Mouse (Mus musculus) layer of hippocampus, adult 18-20 months (tissue): ENCODE measurements around the gene Krt10. TPM values are rescaled to one million over a fixed set of nuclear protein-coding genes. Genes with fewer than 3 reads are reported as not detected.
A peak's percentile ranks its signal among the peaks of the same experiment; 100 is the strongest.

ENCODE experiments used
- DNase-seq, 2 experiments: peaks; one replicate each; pipeline ENCODE4 v3.0.0; 2022; ENCODE audit warnings: low spot score in 2 of 2
- total RNA-seq, 2 experiments: library from RNA; stranded (reverse); gene quantifications; 2 replicates each; pipeline ENCODE4 v1.2.3; 2021

Krt10 gene
- total RNA-seq, 2 experiments from 2014 or later: 12.2 to 13.4 TPM

- no peak for DNase-seq
These were observed 14.4 kb downstream of the Krt10 start, which contains the start of gene Krt28 for GRCm38 (mm10) chr11:99374803-99375202. Gene Krt28, minus strand, starts transcription at chr11:99374903.

- DNase-seq: peak; percentile 44 to 77
These were observed 19.2 kb downstream of the Krt10 start for GRCm38 (mm10) chr11:99369853-99370451.

DNA sequence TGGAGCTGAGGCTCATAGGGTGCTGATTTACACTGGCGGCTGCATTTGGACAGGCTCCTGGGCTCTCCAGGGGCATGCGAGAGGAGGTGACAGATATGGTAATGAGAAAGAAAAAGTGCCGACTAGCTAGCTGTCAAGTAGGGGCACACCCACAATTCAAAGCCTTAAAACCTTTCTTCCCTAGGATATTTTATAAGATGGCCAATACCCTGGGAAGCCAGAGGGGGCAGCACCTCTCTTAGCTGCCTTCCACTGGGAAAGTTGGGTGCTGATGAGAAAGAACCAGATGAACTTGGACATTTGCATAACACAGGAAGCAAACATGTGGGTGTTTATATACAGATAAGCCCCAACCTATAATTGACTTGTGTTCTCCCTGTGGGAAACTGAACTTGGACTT, 19.9 kb downstream of the Krt10 start:
- DNase-seq: no peak

GRCm38 (mm10) chr11:99366791-99367190, 22.4 kb downstream of the Krt10 start:
- no peak for DNase-seq

DNA sequence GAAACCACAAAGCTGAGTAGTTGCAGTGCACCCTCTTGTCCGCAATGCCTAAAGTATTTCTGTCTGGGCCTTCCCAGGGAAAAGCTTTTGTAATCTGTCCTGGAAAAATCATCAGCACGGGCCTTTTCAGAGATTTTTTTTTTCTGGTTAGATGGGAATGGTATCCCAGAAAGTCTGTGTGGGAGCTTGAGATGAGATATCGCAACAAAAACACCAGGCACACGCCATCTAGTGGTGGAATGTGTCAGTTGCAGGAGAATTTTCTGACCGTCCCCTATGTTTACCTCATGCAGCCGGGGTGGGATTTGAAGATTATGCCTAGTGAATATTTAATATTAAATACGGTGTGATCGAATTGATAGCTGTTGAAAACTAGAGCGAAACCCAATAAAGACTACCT, 24.8 kb downstream of the Krt10 start:
- DNase-seq: peak; percentile 25 to 74

DNA sequence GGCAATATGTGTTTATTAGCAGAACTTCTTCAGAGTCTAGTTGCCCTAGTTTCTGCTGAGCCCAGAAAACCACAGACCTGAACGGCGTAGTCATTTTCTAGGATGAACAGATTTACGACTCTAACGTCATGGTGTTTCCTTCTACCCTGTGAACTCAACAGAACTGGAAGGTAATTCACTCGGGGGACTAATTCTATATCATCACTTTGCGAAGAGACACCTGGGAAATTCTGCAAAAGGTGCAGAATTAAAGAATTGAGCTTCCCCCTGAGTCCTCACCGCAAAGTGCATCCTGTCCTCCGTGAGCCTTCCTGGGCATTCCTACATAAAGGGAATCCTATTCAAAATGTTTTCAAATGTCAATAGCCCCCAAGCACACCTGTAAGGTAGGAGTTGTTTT, 27.7 kb downstream of the Krt10 start:
- DNase-seq: no peak

GRCm38 (mm10) chr11:99351004-99351403, 38.2 kb downstream of the Krt10 start, which contains the start of gene Krt27:
Gene Krt27, minus strand, starts transcription at chr11:99351104.
- no peak for DNase-seq

- DNase-seq: no peak
These were observed 49.8 kb downstream of the Krt10 start for GRCm38 (mm10) chr11:99339299-99339847.

GRCm38 (mm10) chr11:99337866-99338265, 51.3 kb downstream of the Krt10 start, which contains the start of gene Krt26:
Gene Krt26, minus strand, starts transcription at chr11:99337966.
- DNase-seq: no peak

Other genes starting within 250 kb of the Krt10 start
- not detected for gene Ccr7, start 234.3 kb downstream of the Krt10 start, total RNA-seq
- 10 to 100 TPM; 54.5 to 55.7 TPM for gene Smarce1, start 158.3 kb downstream of the Krt10 start, total RNA-seq
- 10 to 100 TPM; 22.1 to 24.5 TPM for gene Krt222, start 145.3 kb downstream of the Krt10 start, total RNA-seq
- not detected for gene Krt24, start 104.1 kb downstream of the Krt10 start, total RNA-seq
- not detected for gene Krt25, start 66.4 kb downstream of the Krt10 start, total RNA-seq
- gene Krt26, start 51.4 kb downstream of the Krt10 start, total RNA-seq: not detected
- gene Krt27, start 38.3 kb downstream of the Krt10 start, total RNA-seq: not detected
- under 1 TPM; 0.20 to 0.25 TPM for gene Krt28, start 14.5 kb downstream of the Krt10 start, total RNA-seq
- gene Krt12, start 32.9 kb upstream of the Krt10 start, total RNA-seq: 1 to 10 TPM; 1.0 to 1.1 TPM
- not detected for gene Krt20, start 48.8 kb upstream of the Krt10 start, total RNA-seq
- not detected for gene Krt23, start 103.8 kb upstream of the Krt10 start, total RNA-seq
- not detected for gene Krt39, start 132.0 kb upstream of the Krt10 start, total RNA-seq
- gene Krt40, start 153.8 kb upstream of the Krt10 start, total RNA-seq: not detected
- not detected for gene Krtap3-3, start 161.5 kb upstream of the Krt10 start, total RNA-seq
- gene Krtap3-2, start 167.5 kb upstream of the Krt10 start, total RNA-seq: not detected
- gene Gm11939, start 170.1 kb upstream of the Krt10 start, total RNA-seq: not detected
- not detected for gene Krtap3-1, start 177.3 kb upstream of the Krt10 start, total RNA-seq
- not detected for gene Krtap1-5, start 191.7 kb upstream of the Krt10 start, total RNA-seq
- gene Krtap1-4, start 194.3 kb upstream of the Krt10 start, total RNA-seq: not detected
- not detected for gene Krtap1-3, start 202.0 kb upstream of the Krt10 start, total RNA-seq
- gene Krtap9-3, start 208.7 kb upstream of the Krt10 start, total RNA-seq: not detected
- not detected for gene Gm11938, start 213.9 kb upstream of the Krt10 start, total RNA-seq
- not detected for gene Gm11937, start 220.8 kb upstream of the Krt10 start, total RNA-seq
- gene Krtap2-4, start 225.5 kb upstream of the Krt10 start, total RNA-seq: not detected
- not detected for gene Gm11562, start 231.1 kb upstream of the Krt10 start, total RNA-seq
- gene Krtap4-1, start 238.9 kb upstream of the Krt10 start, total RNA-seq: not detected
- not detected for gene Krtap4-2, start 245.7 kb upstream of the Krt10 start, total RNA-seq